Mouse (Mus musculus) liver, postnatal 0 days (tissue): Measurements from ENCODE around the gene Clcn6. TPM values are rescaled to one million over a fixed set of nuclear protein-coding genes. Genes with fewer than 3 reads are reported as not detected.
A peak's percentile ranks its signal among the peaks of the same experiment; 100 is the strongest.

Source experiments
- ATAC-seq: fragments of 200-750 bp; cut with Nextera tagmentation; 2 replicates; pipeline ENCODE4 v1.8.0; 2017; ENCODE audit warnings: mild to moderate bottlenecking, moderate library complexity
- DNase-seq: peaks from one replicate; pipeline ENCODE4 v3.0.0-alpha.2; 2016
- H3K27ac ChIP-seq: fragments of 300-500 bp; sonication (generic); 2 replicates; pipeline ENCODE4 v1.5.1; 2014; ENCODE audit warnings: antibody characterized with exemption, moderate library complexity, mild to moderate bottlenecking, low read depth
- H3K27me3 ChIP-seq: fragments of 300-500 bp; sonication (generic); 2 replicates; pipeline ENCODE4 v1.6.1; 2014; ENCODE audit warnings: low read length, control low read depth, mixed read lengths; ENCODE audit not compliant: insufficient read depth
- H3K36me3 ChIP-seq: fragments of 300-500 bp; sonication (generic); replicated peaks from 2 replicates; pipeline ENCODE4 v1.6.1; 2014; ENCODE audit warnings: mild to moderate bottlenecking, control low read depth, low read length, moderate library complexity, mixed read lengths; ENCODE audit not compliant: insufficient read depth
- H3K4me1 ChIP-seq: fragments of 300-500 bp; sonication (generic); 2 replicates; pipeline ENCODE4 v1.6.1; 2014; ENCODE audit warnings: antibody characterized with exemption, mild to moderate bottlenecking, control low read depth; ENCODE audit not compliant: insufficient read depth
- H3K4me2 ChIP-seq: fragments of 300-500 bp; sonication (generic); 2 replicates; pipeline ENCODE4 v1.6.1; 2014; ENCODE audit warnings: low read depth, mild to moderate bottlenecking, low read length, moderate library complexity, mixed read lengths
- H3K4me3 ChIP-seq: fragments of 300-500 bp; sonication (generic); 2 replicates; pipeline ENCODE4 v1.5.1; 2014; ENCODE audit warnings: low read depth, low read length
- H3K9ac ChIP-seq: fragments of 300-500 bp; sonication (generic); replicated peaks from 2 replicates; pipeline ENCODE4 v1.6.1; 2014; ENCODE audit warnings: mild to moderate bottlenecking, moderate library complexity
- H3K9me3 ChIP-seq: fragments of 300-500 bp; sonication (generic); 2 replicates; pipeline ENCODE4 v1.6.1; 2016; ENCODE audit warnings: mild to moderate bottlenecking, control low read depth, low read length, mixed read lengths
- CTCF ChIP-seq: sonication (generic); IDR thresholded peaks from 2 replicates; pipeline ENCODE4 v1.5.1; 2016; ENCODE audit warnings: antibody characterized with exemption, low read depth
- EP300 ChIP-seq: IDR thresholded peaks from 2 replicates; pipeline ENCODE4 v1.6.1; 2016; ENCODE audit warnings: antibody characterized with exemption, low read depth, mild to moderate bottlenecking
- WGBS: fragments of 180-500 bp; shearing (Covaris S2); extraction: QIAGEN DNeasy Blood & Tissue Kit; methylation state at CpG from one replicate; pipeline ENCODE4 v1.1.7; 2014; ENCODE audit not compliant: insufficient replicate concordance; 5-methylcytosine and 5-hydroxymethylcytosine counted together
- polyA plus RNA-seq: library from polyadenylated mRNA; unstranded; fragments of >200 nt; fragmentation: Nextera tagmentation; extraction: Ambion mirVana; gene quantifications from 2 replicates; pipeline ENCODE4 v1.2.1, GENCODE M21; 2015

The Clcn6 gene
- polyA plus RNA-seq, 1 experiment from 2014 or later: 0.79 TPM

DNA sequence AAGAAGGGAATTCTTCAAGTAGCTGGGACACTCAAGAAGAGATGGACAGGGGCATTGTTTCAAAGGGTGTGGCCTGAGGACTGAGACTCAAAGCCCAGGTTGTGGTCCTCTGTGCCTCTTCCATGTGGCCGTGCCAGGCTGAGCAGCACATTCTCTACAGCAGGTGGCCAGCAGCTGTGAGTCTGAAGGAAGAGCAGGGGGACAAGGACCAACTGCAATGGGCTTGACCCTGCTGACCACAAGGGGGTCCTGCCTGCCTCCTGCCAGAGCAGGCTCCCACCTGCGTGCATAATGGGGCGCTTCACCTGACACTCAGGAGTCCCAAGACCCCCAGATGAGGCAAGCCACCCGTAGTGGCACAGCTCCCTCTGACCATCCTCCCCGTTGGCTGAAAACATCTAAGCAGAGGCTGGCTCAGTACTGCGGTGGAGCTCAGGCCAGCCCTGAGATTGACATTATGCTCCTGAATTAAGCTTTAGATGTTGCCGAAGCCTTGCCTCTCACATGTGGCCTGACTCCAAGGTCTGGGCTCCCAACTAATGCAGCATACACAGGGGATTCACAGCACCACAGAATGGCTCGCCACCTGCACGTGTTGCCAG lies 19.7 kb upstream of the Clcn6 start:
- TF ChIP-seq CTCF: no peak
- no peak for TF ChIP-seq EP300
- Histone ChIP-seq H3K9me3 (no peaks in the 10 kb centered on the region), H3K27me3 (no peaks in the 10 kb centered on the region), H3K36me3 (peaks cover 33% of the 10 kb centered on the region), H3K4me1 (peaks cover 24% of the 10 kb centered on the region), H3K27ac (no peak overlapping the region), H3K9ac (no peak overlapping the region), H3K4me2 (no peak overlapping the region), H3K4me3 (no peak overlapping the region)
- DNase-seq (no peak), ATAC-seq (no peak)
- 91% methylated on average over 9 of the region's 9 CpGs for WGBS

DNA sequence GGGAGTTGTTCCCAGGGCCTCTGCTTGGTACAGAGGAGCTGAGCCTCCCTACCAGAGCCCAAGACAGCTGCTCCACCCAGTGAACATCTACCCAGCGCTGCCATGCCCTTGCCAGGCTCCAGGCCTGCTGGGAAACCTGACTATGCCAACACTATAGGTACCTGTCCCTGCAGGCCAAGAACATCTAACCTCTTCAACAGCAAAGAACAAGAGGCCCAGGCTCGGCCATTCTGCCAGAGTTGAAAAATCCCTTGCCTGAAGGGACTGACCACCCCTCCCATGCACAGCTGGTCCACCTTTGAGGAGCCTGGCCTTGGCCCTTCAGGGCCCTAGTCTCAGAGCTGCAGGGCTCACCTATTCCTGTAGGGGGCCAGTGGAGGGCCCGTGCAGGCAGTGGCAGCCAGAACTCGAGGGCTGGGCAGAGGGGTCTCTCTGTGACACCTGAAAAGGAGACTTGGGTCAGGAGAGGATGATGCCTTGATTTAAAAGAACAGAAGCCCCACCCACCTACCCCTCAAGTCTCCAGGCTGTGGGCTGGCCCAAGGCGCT lies 19.1 kb upstream of the Clcn6 start:
- H3K9ac ChIP-seq: no peak overlapping the region
- DNase-seq (no peak), ATAC-seq (no peak)
- H3K36me3 ChIP-seq: peaks cover 39% of the 10 kb centered on the region
- H3K4me3 ChIP-seq: no peak overlapping the region
- no peak overlapping the region for H3K4me2 ChIP-seq
- no peak overlapping the region for H3K27ac ChIP-seq
- no peaks in the 10 kb centered on the region for H3K9me3 ChIP-seq
- no peak for TF ChIP-seq EP300
- peak; percentile 34 for TF ChIP-seq CTCF
- H3K27me3 ChIP-seq: no peaks in the 10 kb centered on the region
- H3K4me1 ChIP-seq: peaks cover 24% of the 10 kb centered on the region
- WGBS: 62% methylated on average over 5 of the region's 5 CpGs

DNA sequence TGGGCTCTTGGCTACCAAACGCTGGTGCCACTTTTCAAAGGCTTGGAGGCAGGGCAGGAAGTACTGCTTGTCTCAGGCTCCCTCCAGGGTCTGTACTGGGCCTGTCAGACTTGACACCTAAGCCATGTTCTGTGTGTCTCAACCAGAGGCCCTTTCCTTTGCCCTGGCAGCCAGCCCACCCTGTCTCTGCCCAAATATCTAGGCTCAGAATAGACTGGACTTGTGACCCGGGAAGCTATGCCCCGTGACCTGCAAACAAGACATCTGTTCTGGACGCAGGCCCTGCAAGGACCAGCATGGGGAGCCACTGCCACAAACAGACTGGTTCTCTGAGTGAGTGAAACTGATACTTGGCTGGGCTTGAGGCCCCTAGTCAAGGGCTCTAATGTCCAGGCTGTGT lies 18.2 kb upstream of the Clcn6 start:
- no peak overlapping the region for H3K4me3 ChIP-seq
- WGBS: 73% methylated on average over 4 of the region's 4 CpGs
- peak overlapping the region; percentile 12; the same call in 1 of the 2 replicates for H3K27ac ChIP-seq
- peaks cover 24% of the 10 kb centered on the region for H3K4me1 ChIP-seq
- no peak for TF ChIP-seq CTCF
- TF ChIP-seq EP300: no peak
- ATAC-seq (peak; percentile 74), DNase-seq (peak; percentile 66)
- H3K4me2 ChIP-seq: no peak overlapping the region
- H3K9ac ChIP-seq: no peak overlapping the region
- H3K9me3 ChIP-seq: no peaks in the 10 kb centered on the region
- H3K36me3 ChIP-seq: peaks cover 48% of the 10 kb centered on the region
- H3K27me3 ChIP-seq: no peaks in the 10 kb centered on the region

- DNase-seq: peak; percentile 12
- TF ChIP-seq EP300 (no peak), CTCF (no peak)
- H3K36me3 ChIP-seq: peaks cover 53% of the 10 kb centered on the region
- H3K4me1 ChIP-seq: peaks cover 22% of the 10 kb centered on the region
- no peak overlapping the region for H3K9ac ChIP-seq
- H3K4me2 ChIP-seq: no peak overlapping the region
- H3K27ac ChIP-seq: no peak overlapping the region
- H3K9me3 ChIP-seq: no peaks in the 10 kb centered on the region
- ATAC-seq: no peak
- WGBS: 75% methylated on average over 7 of the region's 7 CpGs
- no peaks in the 10 kb centered on the region for H3K27me3 ChIP-seq
- H3K4me3 ChIP-seq: no peak overlapping the region
Observed at GRCm38 (mm10) chr4:148056246-148056645, 17.6 kb upstream of the Clcn6 start.

- WGBS: 88% methylated on average over 21 of the region's 21 CpGs
- ATAC-seq (no peak), DNase-seq (no peak)
- Histone ChIP-seq H3K27me3 (no peaks in the 10 kb centered on the region), H3K4me2 (no peak overlapping the region), H3K9ac (no peak overlapping the region), H3K4me3 (no peak overlapping the region), H3K36me3 (peaks cover 55% of the 10 kb centered on the region), H3K9me3 (no peaks in the 10 kb centered on the region), H3K27ac (no peak overlapping the region), H3K4me1 (peaks cover 12% of the 10 kb centered on the region)
- TF ChIP-seq CTCF: no peak
- no peak for TF ChIP-seq EP300
Observed at GRCm38 (mm10) chr4:148054961-148055695, 16.5 kb upstream of the Clcn6 start.

GRCm38 (mm10) chr4:148053417-148053920 lies 14.8 kb upstream of the Clcn6 start:
- peaks cover 52% of the 10 kb centered on the region for H3K36me3 ChIP-seq
- no peak for TF ChIP-seq CTCF
- no peak for TF ChIP-seq EP300
- ATAC-seq (no peak), DNase-seq (no peak)
- no peaks in the 10 kb centered on the region for H3K27me3 ChIP-seq
- no peak overlapping the region for H3K9ac ChIP-seq
- H3K4me3 ChIP-seq: no peak overlapping the region
- H3K4me1 ChIP-seq: peaks cover 10% of the 10 kb centered on the region; the same call in 1 of the 2 replicates
- H3K4me2 ChIP-seq: no peak overlapping the region
- H3K9me3 ChIP-seq: no peaks in the 10 kb centered on the region
- 88% methylated on average over 12 of the region's 12 CpGs for WGBS
- H3K27ac ChIP-seq: no peak overlapping the region
